Comparison of ENCODE assay signal across 8 mouse cellular contexts in genomic region chr1:132758656-132759370, GRCm38 (mm10). TPM values are rescaled to one million over a fixed set of nuclear protein-coding genes. Genes with fewer than 3 reads are reported as not detected.
DNase-seq lines count a peak whose midpoint lies in the region; ATAC-seq and TF ChIP-seq lines count a peak whose summit lies in the region.

No protein-coding gene starts in this region.

- no peak overlapping the region for H3K9ac ChIP-seq in ES-Bruce4 (ENCODE audit: low read depth, poor library complexity, severe bottlenecking)
- H3K9ac ChIP-seq in heart, embryonic 15.5 days = no peak overlapping the region
- H3K9ac ChIP-seq in liver, adult 2 months (ENCODE audit: low read depth, low read length) = no peak overlapping the region
- peak overlapping the region; percentile 12; the same call in 1 of the 2 replicates for H3K9ac ChIP-seq in neural tube, embryonic 11.5 days (ENCODE audit: low read length)

- no peaks in the 10 kb centered on the region for H3K79me2 ChIP-seq in liver, adult 2 months (ENCODE audit: control insufficient read depth, insufficient read depth, low read length)

- DNase-seq in brain, embryonic 18.5 days (ENCODE audit: low read depth, low spot score) = peak; percentile 66
- DNase-seq in kidney, postnatal 14 days = peak; percentile 55
- DNase-seq in liver, adult 2 months (ENCODE audit: extremely low read depth, low read depth, low spot score) = peak; percentile 12
- DNase-seq in neural tube, embryonic 11.5 days (ENCODE audit: low spot score) = peak; percentile 87
- DNase-seq in testis, postnatal 14 days (ENCODE audit: low spot score) = peak; percentile 70

- no peaks in the 10 kb centered on the region for H3K36me3 ChIP-seq in ES-Bruce4 (ENCODE audit: control insufficient read depth, insufficient read depth, low read length, poor library complexity, severe bottlenecking)
- no peaks in the 10 kb centered on the region for H3K36me3 ChIP-seq in heart, embryonic 15.5 days
- H3K36me3 ChIP-seq in liver, adult 2 months (ENCODE audit: control insufficient read depth, insufficient read depth, low read length) = no peaks in the 10 kb centered on the region
- no peaks in the 10 kb centered on the region for H3K36me3 ChIP-seq in neural tube, embryonic 11.5 days (ENCODE audit: control insufficient read depth, insufficient read depth, low read length)

- peak; percentile 42; the same call in 1 of the 2 replicates for ATAC-seq in erythroid progenitor cell, adult 5-6 weeks (replicated peaks; ENCODE audit: low FRiP score, poor library complexity, severe bottlenecking)
- no peak; the same call in 1 of the 2 replicates for ATAC-seq in heart, embryonic 15.5 days (replicated peaks; ENCODE audit: insufficient number of reproducible peaks, insufficient read depth, low FRiP score, low read depth)
- peak; percentile 91 for ATAC-seq in neural tube, embryonic 11.5 days (ENCODE audit: insufficient read depth, low FRiP score, low TSS enrichment)

- WGBS in heart, embryonic 15.5 days = 7% methylated on average over 24 of the region's 24 CpGs
- 10% methylated on average over 24 of the region's 24 CpGs for WGBS in liver, adult 2 months
- 7% methylated on average over 24 of the region's 24 CpGs for WGBS in neural tube, embryonic 11.5 days

- H3K4me2 ChIP-seq in heart, embryonic 15.5 days = peak overlapping the region; percentile 67
- peak overlapping the region; percentile 41 for H3K4me2 ChIP-seq in neural tube, embryonic 11.5 days (ENCODE audit: low read depth)

- TF ChIP-seq POLR2A in ES-Bruce4 (IDR thresholded peaks at IDR 0.05; ENCODE audit: insufficient read depth, low read length) = no peak
- no peak for TF ChIP-seq POLR2A in liver, adult 2 months (IDR thresholded peaks at IDR 0.05; ENCODE audit: extremely low read depth, insufficient read depth, low read length)

- peak; percentile 99 for TF ChIP-seq CTCF in ES-Bruce4 (IDR thresholded peaks at IDR 0.05; ENCODE audit: low read depth, low read length)
- peak; percentile 90 for TF ChIP-seq CTCF in liver, adult 2 months (IDR thresholded peaks at IDR 0.05; ENCODE audit: low read depth, low read length)

- TF ChIP-seq EP300 in ES-Bruce4 (IDR thresholded peaks at IDR 0.05; ENCODE audit: insufficient read depth, low read depth, low read length) = no peak

- H3K27me3 ChIP-seq in ES-Bruce4 (ENCODE audit: control insufficient read depth, insufficient read depth, low read length, poor library complexity, severe bottlenecking) = no peaks in the 10 kb centered on the region
- H3K27me3 ChIP-seq in heart, embryonic 15.5 days = 0 out of 2 replicates have a peak, but pooled peaks cover 3% of the 10 kb centered on the region
- no peaks in the 10 kb centered on the region for H3K27me3 ChIP-seq in liver, adult 2 months (ENCODE audit: control insufficient read depth, insufficient read depth, low read length)
- H3K27me3 ChIP-seq in neural tube, embryonic 11.5 days (ENCODE audit: control insufficient read depth, insufficient read depth, low read length) = no peaks in the 10 kb centered on the region

- no peaks in the 10 kb centered on the region for H3K4me1 ChIP-seq in ES-Bruce4 (ENCODE audit: control insufficient read depth, insufficient read depth, low read length)
- peaks cover 6% of the 10 kb centered on the region for H3K4me1 ChIP-seq in heart, embryonic 15.5 days (replicated peaks)
- H3K4me1 ChIP-seq in liver, adult 2 months (ENCODE audit: control insufficient read depth, insufficient read depth, low read length) = no peaks in the 10 kb centered on the region
- H3K4me1 ChIP-seq in neural tube, embryonic 11.5 days (ENCODE audit: control insufficient read depth, insufficient read depth, low read length) = no peaks in the 10 kb centered on the region

- H3K4me3 ChIP-seq in ES-Bruce4 (ENCODE audit: low read depth, low read length) = peak overlapping the region; percentile 20
- peak overlapping the region; percentile 37 for H3K4me3 ChIP-seq in heart, embryonic 15.5 days
- no peak overlapping the region for H3K4me3 ChIP-seq in liver, adult 2 months (ENCODE audit: insufficient read depth, low read depth, low read length)
- H3K4me3 ChIP-seq in neural tube, embryonic 11.5 days (ENCODE audit: low read depth, low read length) = peak overlapping the region; percentile 11

- H3K27ac ChIP-seq in ES-Bruce4 (ENCODE audit: insufficient read depth, low read length) = no peak overlapping the region
- H3K27ac ChIP-seq in heart, embryonic 15.5 days = no peak overlapping the region
- H3K27ac ChIP-seq in liver, adult 2 months (replicated peaks; ENCODE audit: insufficient read depth, low read depth, low read length) = no peak overlapping the region
- H3K27ac ChIP-seq in neural tube, embryonic 11.5 days (ENCODE audit: low read depth, low read length) = no peak overlapping the region

- H3K9me3 ChIP-seq in ES-Bruce4 (replicated peaks; ENCODE audit: control insufficient read depth, insufficient read depth, low read length, poor library complexity, severe bottlenecking) = no peaks in the 10 kb centered on the region
- H3K9me3 ChIP-seq in heart, embryonic 15.5 days (replicated peaks) = no peaks in the 10 kb centered on the region
- H3K9me3 ChIP-seq in neural tube, embryonic 11.5 days (ENCODE audit: control insufficient read depth, low read length) = no peaks in the 10 kb centered on the region

RNA-seq across cellular contexts. Expression of gene Nfasc, which starts 17.2 kb away (rescaled TPM):
- 10.8 and 11.0 TPM in 2 replicates for polyA plus RNA-seq in ES-Bruce4 (2011; ENCODE audit: insufficient read depth, insufficient read length, low read depth, missing spikeins)
- not detected in 2 replicates for total RNA-seq in erythroid progenitor cell, adult 5-6 weeks (2015; ENCODE audit: low replicate concordance)
- not detected in 2 replicates for total RNA-seq in erythroid progenitor cell, adult 5-6 weeks (2017; ENCODE audit: low replicate concordance)
- polyA plus RNA-seq in heart, embryonic 15.5 days (2015; fragmentation: Nextera tagmentation; extraction: Ambion mirVana) = 0.28 and 1.2 TPM in 2 replicates
- 0.09 and 0.20 TPM in 2 replicates for total RNA-seq in liver, adult 2 months (2014; rRNA removed)
- polyA plus RNA-seq in liver, adult 2 months (2012; rRNA removed) = 0.02 and 0.11 TPM in 2 replicates
- 25.5 and 28.9 TPM in 2 replicates for polyA plus RNA-seq in neural tube, embryonic 11.5 days (2014; fragmentation: Nextera tagmentation; extraction: Ambion mirVana)

Comparison
In these comparisons a context has a peak if more than half of its experiments do, and no peak if none do; other contexts are left out.
1. DNase-seq: peak in every context shown above with its lines; median percentile 87 in neural tube, embryonic 11.5 days; 70 in testis, postnatal 14 days; 66 in brain, embryonic 18.5 days; 55 in kidney, postnatal 14 days; 12 in liver, adult 2 months.